Mouse (Mus musculus) neural tube, postnatal 0 days (tissue): ENCODE results near the gene Cd200r1. TPM values are rescaled to one million over a fixed set of nuclear protein-coding genes. Genes with fewer than 3 reads are reported as not detected.

Source experiments
- polyA plus RNA-seq: library from polyadenylated mRNA; unstranded; fragments of >200 nt; fragmentation: Nextera tagmentation; extraction: Ambion mirVana; gene quantifications from 2 replicates; pipeline ENCODE4 v1.2.1, GENCODE M21; 2015

Cd200r1 gene
- polyA plus RNA-seq, result 0.51 and 1.1 TPM in 2 replicates

GRCm38 (mm10) chr16:44765555-44766319 is at the start of gene Cd200r1:
Gene Cd200r1, plus strand, starts transcription at chr16:44765736.

GRCm38 (mm10) chr16:44724083-44724787 is 41.3 kb upstream of the Cd200r1 start, which contains the start of gene Nepro:
Gene Nepro, plus strand, starts transcription at chr16:44724301.

DNA sequence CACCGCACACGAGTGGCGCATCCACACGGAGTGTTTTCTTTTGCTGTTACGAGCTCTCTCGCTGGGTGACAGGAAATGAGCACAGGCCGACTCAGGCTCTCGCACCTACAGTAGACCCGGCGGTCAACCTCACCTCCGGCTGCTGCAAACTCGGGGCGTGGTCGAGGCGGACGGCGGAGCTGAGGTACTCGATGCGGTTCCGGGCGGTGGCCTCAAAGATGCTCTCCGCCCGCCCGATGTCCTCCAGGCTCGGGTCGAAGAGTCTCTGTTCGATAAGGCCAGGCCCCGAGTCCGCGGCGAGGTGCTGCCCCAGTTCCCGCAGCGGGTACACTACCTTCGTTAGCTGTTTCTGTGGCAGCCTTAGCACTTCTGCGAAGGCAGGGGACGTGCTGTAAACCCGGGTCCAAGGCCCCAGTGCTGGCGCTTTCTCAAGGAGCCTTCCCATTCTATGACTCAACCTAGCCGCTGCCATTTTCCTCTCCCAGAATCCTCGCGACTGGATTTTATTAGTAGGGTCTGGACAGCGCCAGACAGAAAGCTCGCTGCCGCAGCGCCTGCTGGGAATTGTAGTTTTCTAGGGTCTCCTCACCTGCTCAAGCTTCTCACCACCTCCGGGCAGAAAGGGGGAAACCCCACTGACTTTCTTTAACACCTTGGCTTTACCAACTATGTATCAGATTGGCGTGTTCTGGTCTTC is 19.5 kb upstream of the Cd200r1 start, which contains the start of gene Gtpbp8:
TSS of gene Gtpbp8 (minus strand) at position 498 of the 697 bp plus-strand sequence.

DNA sequence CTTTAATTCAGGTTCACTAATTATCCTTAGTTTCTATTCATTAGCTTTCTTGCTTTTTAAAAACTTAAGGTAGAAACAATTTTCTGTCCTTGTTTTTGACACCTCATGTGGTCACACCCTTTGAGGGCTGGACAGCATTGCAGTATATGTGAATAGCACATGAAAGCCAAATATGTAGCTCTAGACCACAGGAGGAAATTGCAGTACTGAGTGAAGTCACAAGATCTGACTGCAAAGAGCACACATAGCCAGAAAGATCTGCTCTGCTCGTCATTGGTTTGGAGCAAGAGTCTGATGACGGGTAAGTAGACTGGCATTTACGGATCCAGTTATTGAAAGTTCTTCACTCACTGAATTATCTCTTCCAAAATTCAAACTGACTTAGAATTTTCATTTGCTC is 46.0 kb downstream of the Cd200r1 start, which contains the start of gene Cd200r4:
TSS of gene Cd200r4 (plus strand) at position 190 of the 400 bp plus-strand sequence.

Other genes starting within 250 kb of the Cd200r1 start
- gene Boc, start 206.8 kb upstream of the Cd200r1 start, polyA plus RNA-seq, result 5.0 and 5.4 TPM in 2 replicates
- 2.2 and 2.4 TPM in 2 replicates for gene Nepro, start 41.4 kb upstream of the Cd200r1 start, polyA plus RNA-seq
- gene Gtpbp8, start 19.4 kb upstream of the Cd200r1 start, polyA plus RNA-seq, result 29.6 and 34.4 TPM in 2 replicates
- 0.14 TPM in 1 of 2 replicates, not detected in the other for gene Cd200r4, start 46.0 kb downstream of the Cd200r1 start, polyA plus RNA-seq
- not detected in 2 replicates for gene Cd200r2, start 101.4 kb downstream of the Cd200r1 start, polyA plus RNA-seq
- not detected in 2 replicates for gene Cd200r3, start 177.9 kb downstream of the Cd200r1 start, polyA plus RNA-seq